Mouse (Mus musculus): ENCODE results near the gene Spn. TPM values are rescaled to one million over a fixed set of nuclear protein-coding genes. Genes with fewer than 3 reads are reported as not detected.

Spn gene
- polyA plus RNA-seq, 1 experiment: 1.5 TPM

DNA sequence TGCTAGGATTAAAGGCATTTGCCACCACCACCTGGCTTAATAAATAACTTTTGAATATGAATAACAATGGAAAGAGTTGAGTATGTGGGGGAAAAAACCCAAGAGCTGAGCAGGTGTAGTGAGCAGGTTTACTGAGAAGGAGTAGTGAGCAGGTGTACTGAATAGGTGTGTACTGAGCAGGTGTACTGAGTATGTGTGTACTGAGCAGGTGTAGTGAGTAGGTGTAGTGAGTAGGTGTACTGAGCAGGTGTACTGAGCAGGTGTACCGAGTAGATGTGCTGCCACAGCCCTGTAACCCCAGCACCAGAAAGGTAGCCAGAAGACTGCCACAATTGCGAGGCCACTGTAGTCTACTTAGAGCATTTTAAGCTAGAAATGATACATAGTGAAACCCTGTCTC, 52.8 kb downstream of the Spn start:
- Histone ChIP-seq H3K36me3 (ENCODE audit: control insufficient read depth, insufficient read depth, low read length, poor library complexity, severe bottlenecking) (no peaks in the 10 kb centered on the region), H3K9me3 (replicated peaks; ENCODE audit: control insufficient read depth, insufficient read depth, low read length, poor library complexity, severe bottlenecking) (no peaks in the 10 kb centered on the region), H3K4me3 (ENCODE audit: low read depth, low read length) (no peak overlapping the region), H3K27ac (ENCODE audit: insufficient read depth, low read length) (no peak overlapping the region), H3K9ac (ENCODE audit: low read depth, poor library complexity, severe bottlenecking) (no peak overlapping the region), H3K27me3 (ENCODE audit: control insufficient read depth, insufficient read depth, low read length, poor library complexity, severe bottlenecking) (no peaks in the 10 kb centered on the region), H3K4me1 (ENCODE audit: control insufficient read depth, insufficient read depth, low read length) (no peaks in the 10 kb centered on the region)
- TF ChIP-seq EP300 (IDR thresholded peaks at IDR 0.05; ENCODE audit: insufficient read depth, low read depth, low read length) (no peak), CTCF (IDR thresholded peaks at IDR 0.05; ENCODE audit: low read depth, low read length) (no peak)

DNA sequence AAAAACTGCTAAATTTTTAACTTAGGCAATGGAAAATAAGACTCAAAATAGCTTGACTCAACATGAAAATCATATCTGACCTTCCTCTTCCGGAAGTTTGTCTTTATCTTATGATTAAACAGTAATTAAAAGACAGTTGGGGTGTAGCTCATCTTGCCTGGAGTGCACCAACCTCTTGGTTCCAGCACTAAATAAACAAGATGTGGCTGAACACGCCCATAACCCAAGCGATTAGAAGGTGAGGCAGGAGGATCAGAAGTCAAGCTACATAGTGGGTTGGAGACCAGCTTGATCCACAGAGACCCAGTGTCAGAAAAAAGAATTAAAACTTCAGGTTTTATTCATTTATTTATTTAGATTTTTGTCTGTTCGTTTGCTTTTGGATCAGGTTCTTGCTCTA, 53.9 kb downstream of the Spn start:
- TF ChIP-seq CTCF (IDR thresholded peaks at IDR 0.05; ENCODE audit: low read depth, low read length) (no peak), POLR2A (IDR thresholded peaks at IDR 0.05; ENCODE audit: insufficient read depth, low read length) (no peak), EP300 (IDR thresholded peaks at IDR 0.05; ENCODE audit: insufficient read depth, low read depth, low read length) (no peak)
- Histone ChIP-seq H3K4me1 (ENCODE audit: control insufficient read depth, insufficient read depth, low read length) (no peaks in the 10 kb centered on the region), H3K4me3 (ENCODE audit: low read depth, low read length) (no peak overlapping the region)

DNA sequence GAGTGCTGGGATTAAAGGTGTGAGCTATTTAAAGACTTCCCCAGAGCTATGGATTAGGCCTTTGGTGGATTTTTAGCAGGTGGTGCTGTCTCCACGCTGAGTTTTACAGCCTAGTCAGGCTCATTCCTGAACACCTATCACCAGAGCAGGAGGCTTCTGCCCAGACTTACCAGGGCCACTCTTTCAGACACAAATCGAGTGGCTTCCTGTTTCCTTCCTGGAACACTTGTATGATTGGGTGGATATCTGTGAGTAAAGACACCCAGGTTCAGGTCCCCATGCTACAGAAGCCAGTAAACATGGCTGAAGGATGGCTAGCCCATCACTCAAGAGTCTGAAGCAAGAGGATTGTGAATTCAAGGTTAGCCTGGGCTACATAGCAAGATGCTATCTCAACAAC, 54.6 kb downstream of the Spn start:
- Histone ChIP-seq H3K4me1 (ENCODE audit: control insufficient read depth, insufficient read depth, low read length) (no peaks in the 10 kb centered on the region), H3K9me3 (replicated peaks; ENCODE audit: control insufficient read depth, insufficient read depth, low read length, poor library complexity, severe bottlenecking) (no peaks in the 10 kb centered on the region), H3K9ac (ENCODE audit: low read depth, poor library complexity, severe bottlenecking) (no peak overlapping the region), H3K27me3 (ENCODE audit: control insufficient read depth, insufficient read depth, low read length, poor library complexity, severe bottlenecking) (no peaks in the 10 kb centered on the region), H3K27ac (ENCODE audit: insufficient read depth, low read length) (no peak overlapping the region), H3K4me3 (ENCODE audit: low read depth, low read length) (no peak overlapping the region), H3K36me3 (ENCODE audit: control insufficient read depth, insufficient read depth, low read length, poor library complexity, severe bottlenecking) (no peaks in the 10 kb centered on the region)
- TF ChIP-seq POLR2A (IDR thresholded peaks at IDR 0.05; ENCODE audit: insufficient read depth, low read length): no peak
- no peak for TF ChIP-seq EP300 (IDR thresholded peaks at IDR 0.05; ENCODE audit: insufficient read depth, low read depth, low read length)
- no peak for TF ChIP-seq CTCF (IDR thresholded peaks at IDR 0.05; ENCODE audit: low read depth, low read length)

More for the DNA sequence above, 53.9 kb downstream of the Spn start:
- H3K9ac ChIP-seq (ENCODE audit: low read depth, poor library complexity, severe bottlenecking): no peak overlapping the region
- no peak overlapping the region for H3K27ac ChIP-seq (ENCODE audit: insufficient read depth, low read length)
- H3K9me3 ChIP-seq (replicated peaks; ENCODE audit: control insufficient read depth, insufficient read depth, low read length, poor library complexity, severe bottlenecking): no peaks in the 10 kb centered on the region
- H3K27me3 ChIP-seq (ENCODE audit: control insufficient read depth, insufficient read depth, low read length, poor library complexity, severe bottlenecking): no peaks in the 10 kb centered on the region
- no peaks in the 10 kb centered on the region for H3K36me3 ChIP-seq (ENCODE audit: control insufficient read depth, insufficient read depth, low read length, poor library complexity, severe bottlenecking)

GRCm38 (mm10) chr7:127082271-127082670, 55.4 kb downstream of the Spn start:
- no peaks in the 10 kb centered on the region for H3K36me3 ChIP-seq (ENCODE audit: control insufficient read depth, insufficient read depth, low read length, poor library complexity, severe bottlenecking)
- no peaks in the 10 kb centered on the region for H3K9me3 ChIP-seq (replicated peaks; ENCODE audit: control insufficient read depth, insufficient read depth, low read length, poor library complexity, severe bottlenecking)
- no peak overlapping the region for H3K4me3 ChIP-seq (ENCODE audit: low read depth, low read length)
- no peak overlapping the region for H3K27ac ChIP-seq (ENCODE audit: insufficient read depth, low read length)
- TF ChIP-seq POLR2A (IDR thresholded peaks at IDR 0.05; ENCODE audit: insufficient read depth, low read length) (no peak), CTCF (IDR thresholded peaks at IDR 0.05; ENCODE audit: low read depth, low read length) (no peak), EP300 (IDR thresholded peaks at IDR 0.05; ENCODE audit: insufficient read depth, low read depth, low read length) (no peak)
- no peaks in the 10 kb centered on the region for H3K4me1 ChIP-seq (ENCODE audit: control insufficient read depth, insufficient read depth, low read length)
- no peaks in the 10 kb centered on the region for H3K27me3 ChIP-seq (ENCODE audit: control insufficient read depth, insufficient read depth, low read length, poor library complexity, severe bottlenecking)
- H3K9ac ChIP-seq (ENCODE audit: low read depth, poor library complexity, severe bottlenecking): no peak overlapping the region

Other genes starting within 250 kb of the Spn start
- 16.3 and 17.2 TPM in 2 replicates for gene Tmem219, start 214.9 kb downstream of the Spn start, polyA plus RNA-seq (2011; ENCODE audit: insufficient read depth, insufficient read length, low read depth, missing spikeins)
- 25.5 and 26.8 TPM in 2 replicates for gene Kctd13, start 208.9 kb downstream of the Spn start, polyA plus RNA-seq (2011; ENCODE audit: insufficient read depth, insufficient read length, low read depth, missing spikeins)
- 0.36 and 0.41 TPM in 2 replicates for gene Asphd1, start 188.2 kb downstream of the Spn start, polyA plus RNA-seq (2011; ENCODE audit: insufficient read depth, insufficient read length, low read depth, missing spikeins)
- gene Sez6l2, start 187.3 kb downstream of the Spn start, polyA plus RNA-seq (2011; ENCODE audit: insufficient read depth, insufficient read length, low read depth, missing spikeins): 1.4 and 1.9 TPM in 2 replicates
- 42.8 and 53.3 TPM in 2 replicates for gene Cdipt, start 161.9 kb downstream of the Spn start, polyA plus RNA-seq (2011; ENCODE audit: insufficient read depth, insufficient read length, low read depth, missing spikeins)
- 1.4 and 2.4 TPM in 2 replicates for gene Cdiptos, start 161.7 kb downstream of the Spn start, polyA plus RNA-seq (2011; ENCODE audit: insufficient read depth, insufficient read length, low read depth, missing spikeins)
- 17.9 and 18.8 TPM in 2 replicates for gene Mvp, start 123.2 kb downstream of the Spn start, polyA plus RNA-seq (2011; ENCODE audit: insufficient read depth, insufficient read length, low read depth, missing spikeins)
- 22.1 and 26.6 TPM in 2 replicates for gene Pagr1b, start 121.3 kb downstream of the Spn start, polyA plus RNA-seq (2011; ENCODE audit: insufficient read depth, insufficient read length, low read depth, missing spikeins)
- gene Pagr1a, start 120.5 kb downstream of the Spn start, polyA plus RNA-seq (2011; ENCODE audit: insufficient read depth, insufficient read length, low read depth, missing spikeins): 12.7 and 27.9 TPM in 2 replicates
- 2.2 and 23.9 TPM in 2 replicates for gene Gm42742, start 116.7 kb downstream of the Spn start, polyA plus RNA-seq (2011; ENCODE audit: insufficient read depth, insufficient read length, low read depth, missing spikeins)
- 3.5 and 6.7 TPM in 2 replicates for gene Prrt2, start 116.6 kb downstream of the Spn start, polyA plus RNA-seq (2011; ENCODE audit: insufficient read depth, insufficient read length, low read depth, missing spikeins)
- gene Maz, start 110.8 kb downstream of the Spn start, polyA plus RNA-seq (2011; ENCODE audit: insufficient read depth, insufficient read length, low read depth, missing spikeins): 117 and 123 TPM in 2 replicates
- gene Kif22, start 95.4 kb downstream of the Spn start, polyA plus RNA-seq (2011; ENCODE audit: insufficient read depth, insufficient read length, low read depth, missing spikeins): 106 and 109 TPM in 2 replicates
- gene Zg16, start 50.5 kb downstream of the Spn start, polyA plus RNA-seq (2011; ENCODE audit: insufficient read depth, insufficient read length, low read depth, missing spikeins): not detected in 2 replicates
- 1.6 TPM in 2 replicates for gene AI467606, start 46.5 kb downstream of the Spn start, polyA plus RNA-seq (2011; ENCODE audit: insufficient read depth, insufficient read length, low read depth, missing spikeins)
- 8.6 and 9.3 TPM in 2 replicates for gene Qprt, start 15.6 kb downstream of the Spn start, polyA plus RNA-seq (2011; ENCODE audit: insufficient read depth, insufficient read length, low read depth, missing spikeins)
- gene Cd2bp2, start 58.2 kb upstream of the Spn start, polyA plus RNA-seq (2011; ENCODE audit: insufficient read depth, insufficient read length, low read depth, missing spikeins): 98.6 and 120 TPM in 2 replicates
- 42.8 and 55.5 TPM in 2 replicates for gene Tbc1d10b, start 70.6 kb upstream of the Spn start, polyA plus RNA-seq (2011; ENCODE audit: insufficient read depth, insufficient read length, low read depth, missing spikeins)
- 278 and 351 TPM in 2 replicates for gene Mylpf, start 71.1 kb upstream of the Spn start, polyA plus RNA-seq (2011; ENCODE audit: insufficient read depth, insufficient read length, low read depth, missing spikeins)
- gene Zfp553, start 95.2 kb upstream of the Spn start, polyA plus RNA-seq (2011; ENCODE audit: insufficient read depth, insufficient read length, low read depth, missing spikeins): 52.1 and 57.0 TPM in 2 replicates
- 210 and 229 TPM in 2 replicates for gene Sept1, start 95.3 kb upstream of the Spn start, polyA plus RNA-seq (2011; ENCODE audit: insufficient read depth, insufficient read length, low read depth, missing spikeins)
- 8.2 and 8.7 TPM in 2 replicates for gene Zfp771, start 106.5 kb upstream of the Spn start, polyA plus RNA-seq (2011; ENCODE audit: insufficient read depth, insufficient read length, low read depth, missing spikeins)
- gene Dctpp1, start 122.9 kb upstream of the Spn start, polyA plus RNA-seq (2011; ENCODE audit: insufficient read depth, insufficient read length, low read depth, missing spikeins): 133 and 135 TPM in 2 replicates
- 77.5 and 80.3 TPM in 2 replicates for gene Sephs2, start 136.2 kb upstream of the Spn start, polyA plus RNA-seq (2011; ENCODE audit: insufficient read depth, insufficient read length, low read depth, missing spikeins)
- gene Itgal, start 158.4 kb upstream of the Spn start, polyA plus RNA-seq (2011; ENCODE audit: insufficient read depth, insufficient read length, low read depth, missing spikeins): 0.55 and 0.81 TPM in 2 replicates
- gene Zfp768, start 207.8 kb upstream of the Spn start, polyA plus RNA-seq (2011; ENCODE audit: insufficient read depth, insufficient read length, low read depth, missing spikeins): 7.0 and 7.8 TPM in 2 replicates
- gene Zfp747, start 238.2 kb upstream of the Spn start, polyA plus RNA-seq (2011; ENCODE audit: insufficient read depth, insufficient read length, low read depth, missing spikeins): 4.2 and 7.5 TPM in 2 replicates
- 1.7 and 2.1 TPM in 2 replicates for gene 9130019O22Rik, start 249.3 kb upstream of the Spn start, polyA plus RNA-seq (2011; ENCODE audit: insufficient read depth, insufficient read length, low read depth, missing spikeins)